Mouse (Mus musculus) CH12.LX (cell line): ENCODE results near the gene Ston2.

Experiments used
- CTCF ChIP-seq, 2 experiments: IDR thresholded peaks in 1 of 2; conservative IDR thresholded peaks in 1 of 2; 2 replicates each; pipeline ENCODE4 v1.5.1; 2011 to 2012; ENCODE audit warnings: low read depth in 2 of 2, low read length in 2 of 2, improper control_type of control experiment in 1 of 2, inconsistent platforms in 1 of 2, mild to moderate bottlenecking in 1 of 2, moderate library complexity in 1 of 2
- E2F4 ChIP-seq: IDR thresholded peaks from 2 replicates; pipeline ENCODE4 v1.6.1; 2011; ENCODE audit warnings: low read depth, low read length, improper control_type of control experiment; ENCODE audit not compliant: insufficient replicate concordance
- EP300 ChIP-seq: IDR thresholded peaks from 2 replicates; pipeline ENCODE4 v1.6.1; 2011; ENCODE audit warnings: low read length, improper control_type of control experiment
- HCFC1 ChIP-seq: IDR thresholded peaks from 2 replicates; pipeline ENCODE4 v1.6.1; 2012; ENCODE audit warnings: low read depth, mild to moderate bottlenecking, inconsistent platforms, low read length, improper control_type of control experiment
- JUND ChIP-seq: conservative IDR thresholded peaks from 2 replicates; pipeline ENCODE4 v1.6.1; 2011; ENCODE audit warnings: low read depth, low read length, improper control_type of control experiment
- POLR2AphosphoS2 ChIP-seq: IDR thresholded peaks from 2 replicates; pipeline ENCODE4 v1.6.1; 2011; ENCODE audit warnings: low read depth, low read length, improper control_type of control experiment
- SIN3A ChIP-seq: IDR thresholded peaks from 2 replicates; pipeline ENCODE4 v1.6.1; 2012; ENCODE audit warnings: low read length, improper control_type of control experiment, inconsistent platforms
- TBP ChIP-seq: conservative IDR thresholded peaks from 2 replicates; pipeline ENCODE4 v1.6.1; 2011; ENCODE audit warnings: low read depth, low read length, improper control_type of control experiment
- ZC3H11A ChIP-seq: IDR thresholded peaks from 2 replicates; pipeline ENCODE4 v1.6.1; 2012; ENCODE audit warnings: low read depth, mild to moderate bottlenecking, inconsistent platforms, low read length, improper control_type of control experiment

- TF ChIP-seq SIN3A (no peak), ZC3H11A (no peak), TBP (no peak), EP300 (no peak), JUND (no peak), CTCF (conservative IDR thresholded peaks at IDR 0.05 in 1 of 2, IDR thresholded peaks at IDR 0.05 in 1 of 2; ENCODE audit: low read depth in 2 of 2, low read length in 2 of 2) (no peak), POLR2AphosphoS2 (no peak), E2F4 (no peak), HCFC1 (no peak)
Observed at GRCm38 (mm10) chr12:91607678-91608077, 180.5 kb downstream of the Ston2 start.
